Mouse (Mus musculus) cerebellum, adult 11 months (tissue): ENCODE data around the gene Nbea.

ENCODE experiments used
- DNase-seq: peaks from one replicate; pipeline ENCODE4 v3.0.0; 2022

Nbea gene

DNA sequence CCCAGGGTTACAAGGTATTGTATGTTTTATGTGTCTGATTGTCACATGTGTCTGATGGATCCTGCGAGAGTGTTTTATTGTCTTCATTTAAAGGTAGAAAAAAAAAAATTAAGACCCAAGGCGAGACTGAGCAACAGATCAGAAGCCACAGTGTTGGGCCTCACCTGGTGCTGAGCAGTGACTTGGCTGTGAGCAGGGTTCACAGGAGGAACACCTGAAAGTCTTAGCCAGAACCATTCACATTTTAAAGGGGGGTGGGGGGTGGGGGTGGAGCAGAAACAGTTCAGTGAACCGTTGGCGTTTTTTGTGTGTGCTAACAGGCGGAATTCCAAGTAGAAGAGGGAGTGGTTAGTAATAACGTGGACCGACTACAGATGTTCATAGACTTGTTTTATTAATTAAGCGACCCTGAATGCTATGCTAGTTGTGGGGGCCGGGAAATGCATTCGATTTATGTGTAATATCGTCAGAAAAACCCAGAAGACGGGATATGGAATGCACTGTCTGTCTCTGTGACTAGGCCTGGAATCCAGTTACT is 596.0 kb downstream of the Nbea start:
- DNase-seq, result no peak
